Comparison of ENCODE assay signal across 21 mouse cellular contexts in genomic region chrX:120734144-120734543, GRCm38 (mm10).
DNase-seq lines count a peak whose midpoint lies in the region; TF ChIP-seq lines count a peak whose summit lies in the region.
"Had no signal": no experiment of that assay in that cellular context is flagged by ENCODE, and none has a peak within 500 bp of the region (broad histone marks: within the 10 kb centered on the region; RNA-seq: fewer than 3 reads in every experiment).

No protein-coding gene starts in this region.

- H3K4me3 ChIP-seq in MEL (ENCODE audit: control insufficient read depth in 1 of 2, insufficient read depth in 1 of 2, low read depth in 2 of 2, low read length in 2 of 2) = no peak overlapping the region

- H3K79me2 ChIP-seq in MEL (ENCODE audit: control insufficient read depth, insufficient read depth, low read length, poor library complexity) = no peaks in the 10 kb centered on the region

- H3K4me1 ChIP-seq in MEL (ENCODE audit: control insufficient read depth in 1 of 2, insufficient read depth in 2 of 2, low read length in 2 of 2) = no peaks in the 10 kb centered on the region

- TF ChIP-seq RAD21 in MEL (IDR thresholded peaks at IDR 0.05; ENCODE audit: low read depth, low read length) = no peak

- DNase-seq in 416B (ENCODE audit: low read depth) = peak; percentile 67
- peak; percentile 57 for DNase-seq in MEL (ENCODE audit: low read depth, low spot score)
- DNase-seq in brain, adult 2 months (ENCODE audit: low read depth, low spot score) = peak; percentile 1
- DNase-seq in testis, postnatal 10 days (ENCODE audit: low spot score) = no peak
- no peak for DNase-seq in yolk sac, embryonic 10.5 days (ENCODE audit: low spot score)
- DNase-seq in embryo, embryonic 10.5 days (ENCODE audit: low spot score) = no peak
- DNase-seq: adrenal gland, adult 2 months; adrenal gland, adult 8-10 months; adrenal gland, postnatal 10 days; adrenal gland, postnatal 14 days; adrenal gland, postnatal 25 days; adrenal gland, postnatal 36 days; B cell, adult 2 months; cerebellum, adult 11 months; cerebellum, adult 11-12 months; cerebellum, adult 18-20 months; cerebellum, adult 2 months; cerebellum, adult 8-10 months; cerebellum, adult 9-10 months had no signal

- TF ChIP-seq EP300 in MEL (IDR thresholded peaks at IDR 0.05; ENCODE audit: low read depth in 1 of 2, low read length in 2 of 2) = peak in 1 of 2 experiments; percentile 60; a peak in 2 of 4 replicates

- H3K27me3 ChIP-seq in MEL (ENCODE audit: control insufficient read depth in 1 of 2, insufficient read depth in 2 of 2, low read length in 2 of 2) = no peaks in the 10 kb centered on the region
- H3K27me3 ChIP-seq: CH12.LX had no signal

- no peak overlapping the region for H3K9ac ChIP-seq in MEL (ENCODE audit: control insufficient read depth, low read depth, low read length, poor library complexity, severe bottlenecking)

- no peak overlapping the region for H3K27ac ChIP-seq in MEL (ENCODE audit: control insufficient read depth, low read depth, low read length)

- no peaks in the 10 kb centered on the region for H3K9me3 ChIP-seq in MEL (replicated peaks; ENCODE audit: insufficient read depth, low read length)
- H3K9me3 ChIP-seq: G1E had no signal

- no peaks in the 10 kb centered on the region for H3K36me3 ChIP-seq in MEL (ENCODE audit: control insufficient read depth in 1 of 2, insufficient read depth in 2 of 2, low read length in 2 of 2)
- H3K36me3 ChIP-seq: G1E had no signal

- no peak for TF ChIP-seq POLR2A in MEL (IDR thresholded peaks at IDR 0.05; ENCODE audit: control insufficient read depth in 1 of 2, insufficient read depth in 1 of 2, low read depth in 1 of 2, low read length in 2 of 2, poor library complexity in 1 of 2)

- TF ChIP-seq CTCF in MEL (IDR thresholded peaks at IDR 0.05 in 2 of 3, conservative IDR thresholded peaks at IDR 0.05 in 1 of 3; ENCODE audit: control insufficient read depth in 1 of 3, insufficient read depth in 1 of 3, low read depth in 2 of 3, low read length in 3 of 3, poor library complexity in 1 of 3, severe bottlenecking in 1 of 3) = no peak

TF ChIP-seq in MEL, 35 proteins besides CTCF, POLR2A, EP300 and RAD21:
- peak; percentile 71 for TF ChIP-seq ZNF384 (IDR thresholded peaks at IDR 0.05; ENCODE audit: low read depth, low read length)
- 0 out of 2 replicates have a peak, but pooled peaks have one; percentile 21 for TF ChIP-seq ETS1 (IDR thresholded peaks at IDR 0.05; ENCODE audit: low read depth, low read length)
- TF ChIP-seq GABPA (IDR thresholded peaks at IDR 0.05; ENCODE audit: low read depth, low read length) = no peak
- TF ChIP-seq MEF2A (IDR thresholded peaks at IDR 0.05; ENCODE audit: extremely low read depth, insufficient replicate concordance, low read depth, low read length, poor library complexity, severe bottlenecking) = no peak
- TF ChIP-seq TBP (IDR thresholded peaks at IDR 0.05; ENCODE audit: low read depth, low read length) = no peak

Comparison
In these comparisons a context has a peak if more than half of its experiments do, and no peak if none do; other contexts are left out.
1. DNase-seq: peak in 416B (single experiment), MEL (single experiment) and brain, adult 2 months (single experiment); none in testis, postnatal 10 days (single experiment), yolk sac, embryonic 10.5 days (single experiment) and embryo, embryonic 10.5 days (single experiment).